Mouse (Mus musculus): Measurements from ENCODE around the gene Rnf144a.
"Not testable (repeated sequence)": the region's sequence is repeated elsewhere in the genome, so short reads cannot be mapped to it uniquely, and the experiment has no call there.

Gene Rnf144a

GRCm38 (mm10) chr12:26329756-26330155 is 85.3 kb downstream of the Rnf144a start:
- no peak for DNase-seq (ENCODE audit: low read depth in 1 of 2, low spot score in 2 of 2)

GRCm38 (mm10) chr12:26329031-26329675 is 85.9 kb downstream of the Rnf144a start:
- DNase-seq (ENCODE audit: low read depth in 1 of 2, low spot score in 2 of 2): no peak

GRCm38 (mm10) chr12:26323783-26324364 is 91.2 kb downstream of the Rnf144a start:
- DNase-seq (ENCODE audit: low read depth in 1 of 2, low spot score in 2 of 2): no peak

GRCm38 (mm10) chr12:26316261-26316660 is 98.8 kb downstream of the Rnf144a start:
- no peak for DNase-seq (ENCODE audit: low read depth in 1 of 2, low spot score in 2 of 2)

- DNase-seq (ENCODE audit: low read depth in 1 of 2, low spot score in 2 of 2): no peak
Observed at GRCm38 (mm10) chr12:26314959-26315358, 100.1 kb downstream of the Rnf144a start.

- peak in 1 of 2 experiments; percentile 9 for DNase-seq (ENCODE audit: low read depth in 1 of 2, low spot score in 2 of 2)
Observed at GRCm38 (mm10) chr12:26311548-26311947, 103.5 kb downstream of the Rnf144a start.

- no peak for DNase-seq (ENCODE audit: low read depth in 1 of 2, low spot score in 2 of 2)
Observed at GRCm38 (mm10) chr12:26310247-26310646, 104.8 kb downstream of the Rnf144a start.

- no peak for DNase-seq (ENCODE audit: low read depth in 1 of 2, low spot score in 2 of 2)
Observed at GRCm38 (mm10) chr12:26302886-26303285, 112.2 kb downstream of the Rnf144a start.

GRCm38 (mm10) chr12:26299515-26300090 is 115.5 kb downstream of the Rnf144a start:
- DNase-seq (ENCODE audit: low read depth in 1 of 2, low spot score in 2 of 2): no peak

GRCm38 (mm10) chr12:26295995-26296394 is 119.1 kb downstream of the Rnf144a start:
- not testable (repeated sequence) for DNase-seq (ENCODE audit: low read depth in 1 of 2, low spot score in 2 of 2)

GRCm38 (mm10) chr12:26289200-26289599 is 125.9 kb downstream of the Rnf144a start:
- no peak for DNase-seq (ENCODE audit: low read depth in 1 of 2, low spot score in 2 of 2)

- no peak for DNase-seq (ENCODE audit: low read depth in 1 of 2, low spot score in 2 of 2)
Observed at GRCm38 (mm10) chr12:26288347-26288746, 126.7 kb downstream of the Rnf144a start.

- DNase-seq (ENCODE audit: low read depth in 1 of 2, low spot score in 2 of 2): no peak
Observed at GRCm38 (mm10) chr12:26285939-26286338, 129.1 kb downstream of the Rnf144a start.

GRCm38 (mm10) chr12:26285460-26285859 is 129.6 kb downstream of the Rnf144a start:
- DNase-seq (ENCODE audit: low read depth in 1 of 2, low spot score in 2 of 2): no peak

GRCm38 (mm10) chr12:26280719-26281480 is 134.2 kb downstream of the Rnf144a start:
- no peak for DNase-seq (ENCODE audit: low read depth in 1 of 2, low spot score in 2 of 2)

GRCm38 (mm10) chr12:26277002-26277669 is 137.9 kb downstream of the Rnf144a start:
- DNase-seq (ENCODE audit: low read depth in 1 of 2, low spot score in 2 of 2): no peak

- no peak for DNase-seq (ENCODE audit: low read depth in 1 of 2, low spot score in 2 of 2)
Observed at GRCm38 (mm10) chr12:26276556-26276955, 138.5 kb downstream of the Rnf144a start.
